Mouse (Mus musculus) mouse trophoblast stem cell (cell line): ENCODE results near the gene Rbm38.

Experiments
- in situ Hi-C, 2 experiments: fragments of 300-500 bp; cut with MseI, MboI; formaldehyde crosslinking; loops; 2 replicates in 1 of 2; 3 replicates in 1 of 2; pipeline ENCODE4 v1.15.1; 2025

Rbm38 gene

GRCm38 (mm10) chr2:173020430-173020829, at the start of gene Rbm38:
Gene Rbm38 (plus strand): TSS chr2:173020498.
- in situ Hi-C loops, result no loop called here

- in situ Hi-C loops, result no loop called here
These were observed 48.4 kb upstream of the Rbm38 start for GRCm38 (mm10) chr2:172971865-172972264.

- in situ Hi-C loops, result no loop called here
These were observed 46.3 kb upstream of the Rbm38 start for GRCm38 (mm10) chr2:172973806-172974565.

- in situ Hi-C loops, result no loop called here
These were observed 45.6 kb upstream of the Rbm38 start for GRCm38 (mm10) chr2:172974701-172975100.

GRCm38 (mm10) chr2:172975159-172975558, 45.1 kb upstream of the Rbm38 start:
- in situ Hi-C loops, result no loop called here

GRCm38 (mm10) chr2:172976661-172977238, 43.5 kb upstream of the Rbm38 start:
- in situ Hi-C loops, result no loop called here

- in situ Hi-C loops, result no loop called here
These were observed 42.7 kb upstream of the Rbm38 start, which contains the start of gene Spo11 for GRCm38 (mm10) chr2:172977409-172978130. Gene Spo11 (plus strand): TSS chr2:172977700.

GRCm38 (mm10) chr2:172978131-172978633, 42.1 kb upstream of the Rbm38 start:
- in situ Hi-C loops, result no loop called here

- in situ Hi-C loops, result no loop called here
These were observed 40.5 kb upstream of the Rbm38 start for GRCm38 (mm10) chr2:172979666-172980345.

- in situ Hi-C loops, result no loop called here
These were observed 37.3 kb upstream of the Rbm38 start for GRCm38 (mm10) chr2:172982776-172983561.

GRCm38 (mm10) chr2:172990161-172990560, 30.1 kb upstream of the Rbm38 start:
- in situ Hi-C loops, result loop anchor here (5.0 to 10.0 kb wide), 3 partner anchors 33 to 158 kb away; no protein-coding TSS in a partner anchor

GRCm38 (mm10) chr2:172996207-172996606, 24.1 kb upstream of the Rbm38 start:
- in situ Hi-C loops, result loop anchor here (5.0 to 10.0 kb wide), 3 partner anchors 86 to 164 kb away; no protein-coding TSS in a partner anchor

GRCm38 (mm10) chr2:172997748-172998147, 22.6 kb upstream of the Rbm38 start:
- in situ Hi-C loops, result loop anchor here (5.0 to 10.0 kb wide), 3 partner anchors 85 to 165 kb away; no protein-coding TSS in a partner anchor

- in situ Hi-C loops, result loop anchor here (5.0 to 10.0 kb wide), 3 partner anchors 84 to 166 kb away; no protein-coding TSS in a partner anchor
These were observed 21.8 kb upstream of the Rbm38 start for GRCm38 (mm10) chr2:172998478-172998877.

- in situ Hi-C loops, result loop anchor here (5.0 to 10.0 kb wide), 3 partner anchors 83 to 167 kb away; no protein-coding TSS in a partner anchor
These were observed 20.5 kb upstream of the Rbm38 start, which contains the start of gene Rae1 for GRCm38 (mm10) chr2:172999630-173000284. Gene Rae1 (plus strand): TSS chr2:173000117.

- in situ Hi-C loops, result no loop called here
These were observed 20.0 kb upstream of the Rbm38 start for GRCm38 (mm10) chr2:173000285-173000652.

GRCm38 (mm10) chr2:173000921-173001320, 19.4 kb upstream of the Rbm38 start:
- in situ Hi-C loops, result no loop called here

GRCm38 (mm10) chr2:173003737-173004136, 16.6 kb upstream of the Rbm38 start:
- in situ Hi-C loops, result no loop called here

- in situ Hi-C loops, result no loop called here
These were observed 10.0 kb upstream of the Rbm38 start for GRCm38 (mm10) chr2:173010220-173010717.

GRCm38 (mm10) chr2:173011440-173011839, 8.9 kb upstream of the Rbm38 start:
- in situ Hi-C loops, result no loop called here
